Mouse (Mus musculus) adrenal gland, postnatal 4 days (tissue): ENCODE measurements around the gene Olfr275. TPM values are rescaled to one million over a fixed set of nuclear protein-coding genes. Genes with fewer than 3 reads are reported as not detected.
"Not testable (repeated sequence)": the region's sequence is repeated elsewhere in the genome, so short reads cannot be mapped to it uniquely, and the experiment has no call there.

ENCODE experiments used
- DNase-seq, 2 experiments: peaks; one replicate each; pipeline ENCODE4 v3.0.0; 2021 to 2022; ENCODE audit warnings: low spot score in 2 of 2, mixed read lengths in 2 of 2
- long read RNA-seq, 2 experiments: library from polyadenylated mRNA; stranded (forward); transcript quantifications; one replicate each; pipeline ENCODE4 v2.0.0; 2021
- total RNA-seq, 2 experiments: library from RNA; stranded (reverse); gene quantifications; 2 replicates each; pipeline ENCODE4 v1.2.3; 2021

The Olfr275 gene
- not detected for total RNA-seq
- long read RNA-seq, experiment 1: 0 reads
- long read RNA-seq, experiment 2: 0 reads

DNA sequence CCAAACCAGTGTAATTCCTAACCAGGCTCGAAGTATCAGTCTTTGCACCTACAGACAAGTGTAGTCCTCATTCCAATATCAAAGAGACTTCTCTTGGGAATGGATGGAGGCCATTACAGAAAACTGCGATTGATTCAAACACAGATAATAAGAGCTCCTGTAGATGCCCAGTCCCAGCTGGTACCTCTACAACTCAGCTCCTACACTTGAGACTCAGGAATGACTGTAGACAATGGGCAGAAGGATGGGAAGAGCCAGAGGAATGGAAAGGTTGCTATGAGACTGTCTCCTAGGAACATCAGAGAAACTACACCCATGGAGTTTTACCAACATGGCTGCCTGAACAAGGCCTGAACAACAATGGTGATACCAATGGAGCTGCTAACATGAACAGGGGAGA is at the start of gene Olfr275:
Gene Olfr275, plus strand, starts transcription at position 301 of the 400 bp plus-strand sequence.
- DNase-seq: no peak

DNA sequence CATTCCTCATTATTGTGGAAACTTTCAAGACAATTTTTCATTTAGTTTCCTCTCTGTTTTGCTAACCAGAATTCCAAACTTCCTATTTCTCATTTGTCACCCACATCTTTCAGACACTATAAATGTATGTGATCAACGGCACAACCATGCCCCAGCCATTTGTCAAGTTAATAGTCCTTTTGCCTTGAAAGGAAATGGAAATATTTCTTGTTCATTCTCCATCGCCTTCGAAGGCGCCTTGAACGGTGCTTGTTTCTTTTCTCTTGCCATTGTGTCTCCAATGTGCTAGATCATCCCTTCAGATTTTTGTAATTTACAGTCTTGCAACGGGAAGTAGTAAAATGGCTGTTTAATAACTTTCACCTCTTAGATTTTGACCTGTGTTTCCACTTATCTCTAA is 48.8 kb upstream of the Olfr275 start:
- no peak for DNase-seq

DNA sequence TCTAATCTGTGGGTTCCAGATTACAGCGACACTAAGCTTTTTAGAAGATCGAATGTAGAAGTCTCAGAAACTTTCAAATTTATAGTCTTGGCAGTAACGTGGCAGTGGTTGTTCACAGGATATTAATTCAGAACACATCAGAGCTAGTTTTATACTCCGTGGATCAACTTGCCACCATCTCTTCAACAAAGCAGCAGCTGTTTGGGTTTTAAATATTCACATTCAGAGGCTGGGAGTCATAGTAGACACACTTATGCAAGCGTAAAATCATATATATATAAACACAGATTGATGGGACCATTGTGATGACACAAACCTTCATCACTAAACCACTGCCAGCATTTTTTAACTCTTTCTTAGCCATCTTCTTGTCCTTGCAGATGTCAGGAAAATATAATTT is 42.2 kb upstream of the Olfr275 start:
- no peak for DNase-seq

DNA sequence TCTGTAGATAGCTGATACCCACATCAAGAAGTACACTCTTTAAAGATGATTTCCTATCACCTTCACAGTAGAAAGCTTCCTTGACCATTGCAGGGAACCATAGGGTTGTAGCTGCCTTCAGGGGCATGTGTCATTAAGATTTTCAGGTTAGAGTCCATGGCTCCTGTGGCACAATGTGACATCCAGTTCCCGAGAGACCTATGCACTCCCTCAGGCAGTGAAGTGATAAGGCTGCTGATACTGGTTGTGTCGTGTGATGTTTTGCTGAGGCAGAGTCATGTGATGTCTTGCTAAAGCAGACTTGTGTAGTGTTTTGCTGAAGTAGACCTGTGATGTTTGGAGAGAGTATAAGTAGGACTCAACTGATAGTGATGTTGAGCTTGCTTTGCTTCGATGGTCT is 14.4 kb upstream of the Olfr275 start:
- no peak for DNase-seq

DNA sequence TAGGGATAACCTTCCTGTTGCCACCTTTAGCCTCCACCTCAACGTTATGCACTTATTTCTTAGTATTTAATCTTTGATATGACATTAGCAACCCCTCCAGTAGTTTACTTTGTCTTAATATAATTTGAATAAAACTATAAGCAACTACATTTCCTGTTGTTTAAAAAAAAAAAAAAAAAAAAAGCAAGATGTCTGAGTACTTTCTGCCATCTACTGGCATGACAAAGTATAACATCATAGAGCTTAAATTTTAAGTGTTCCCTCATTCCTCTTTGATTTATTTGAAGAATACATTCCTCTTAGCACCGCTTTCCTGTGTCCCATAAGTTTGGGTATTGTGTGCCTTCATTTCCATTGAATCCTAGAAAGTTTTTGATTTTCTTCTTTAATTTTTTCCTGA is 2.5 kb upstream of the Olfr275 start:
- no peak for DNase-seq

DNA sequence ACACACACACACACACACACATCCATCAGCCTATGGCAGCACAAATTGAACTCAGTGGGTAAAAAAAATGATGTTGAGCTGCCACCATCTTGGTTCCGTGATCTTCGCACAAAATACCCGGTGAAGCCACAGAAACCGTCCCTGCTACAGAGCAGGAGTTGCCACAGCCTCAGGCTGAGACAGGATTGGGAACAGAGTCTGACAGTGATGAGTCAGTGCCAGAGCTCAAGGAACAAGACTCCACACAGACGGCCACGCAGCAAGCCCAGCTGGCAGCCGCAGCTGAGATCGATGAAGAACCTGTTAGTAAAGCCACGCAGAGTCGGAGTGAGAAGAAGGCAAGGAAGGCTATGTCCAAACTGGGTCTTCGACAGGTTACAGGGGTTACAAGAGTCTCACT is 7.0 kb downstream of the Olfr275 start:
- no peak for DNase-seq

DNA sequence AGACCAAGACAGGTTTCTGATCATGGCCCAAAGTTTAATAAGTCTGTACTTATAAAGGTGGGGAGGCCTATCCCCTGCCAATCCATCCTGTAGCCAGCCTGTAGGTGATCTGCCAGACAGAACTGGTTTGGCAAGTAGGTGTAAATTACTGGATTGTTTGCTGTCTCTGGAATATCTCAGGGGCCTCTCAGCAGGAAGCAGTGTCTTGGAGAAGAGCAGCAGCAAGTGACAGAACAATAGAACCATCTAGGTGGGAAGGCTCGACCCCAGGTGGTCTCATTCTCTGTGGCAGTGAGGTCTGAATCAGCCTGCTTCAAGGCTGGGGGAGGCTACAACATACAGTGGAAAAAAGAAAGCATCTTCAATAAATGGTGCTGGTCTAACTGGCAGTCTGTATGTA is 31.0 kb downstream of the Olfr275 start:
- DNase-seq: not testable (repeated sequence)

DNA sequence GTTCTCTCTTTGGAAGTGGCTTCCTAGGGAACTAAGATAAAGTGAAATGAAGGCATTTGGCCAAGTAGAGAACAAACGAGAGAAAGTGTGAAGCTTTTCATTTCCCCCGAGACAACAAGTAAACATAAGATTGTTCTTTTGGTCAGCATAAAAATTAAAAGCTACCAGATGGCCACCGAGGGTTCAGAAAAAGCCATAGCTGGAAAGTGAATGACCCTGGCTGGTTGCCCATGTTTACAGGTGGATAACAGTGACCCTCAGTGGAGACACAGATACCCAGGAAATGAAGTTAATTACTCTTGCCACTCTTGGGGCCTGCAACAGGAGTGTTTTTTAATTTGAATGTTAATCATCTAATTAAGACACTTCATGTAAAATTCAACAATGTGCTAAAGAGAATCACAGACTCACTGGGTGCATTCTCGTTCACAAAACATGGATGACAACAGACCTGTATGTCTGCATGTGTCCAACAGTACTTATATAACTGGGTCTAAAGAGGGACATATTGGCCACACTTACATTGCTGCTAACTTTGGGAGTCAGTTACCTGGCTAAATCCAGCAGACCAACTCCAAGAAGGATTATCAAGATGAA is 34.7 kb downstream of the Olfr275 start:
- DNase-seq: no peak

DNA sequence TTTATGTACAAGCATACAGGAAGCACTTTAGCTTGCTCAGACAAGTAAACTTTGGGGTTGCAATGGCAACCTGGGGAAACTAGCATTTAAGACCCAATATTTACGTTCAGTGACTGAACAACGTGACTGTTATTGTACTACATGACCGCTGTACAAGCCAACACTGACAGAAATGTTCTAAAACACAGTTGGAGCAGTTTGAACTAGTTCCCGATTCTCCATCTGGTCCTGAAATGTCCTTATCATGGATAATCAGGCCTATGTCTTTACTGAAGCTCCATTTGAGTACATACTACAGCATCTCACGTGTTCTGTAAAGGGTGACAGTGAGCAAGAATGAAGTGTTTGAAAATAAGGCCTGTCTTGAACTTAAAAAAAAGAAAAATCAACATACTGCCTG is 35.3 kb downstream of the Olfr275 start:
- no peak for DNase-seq

DNA sequence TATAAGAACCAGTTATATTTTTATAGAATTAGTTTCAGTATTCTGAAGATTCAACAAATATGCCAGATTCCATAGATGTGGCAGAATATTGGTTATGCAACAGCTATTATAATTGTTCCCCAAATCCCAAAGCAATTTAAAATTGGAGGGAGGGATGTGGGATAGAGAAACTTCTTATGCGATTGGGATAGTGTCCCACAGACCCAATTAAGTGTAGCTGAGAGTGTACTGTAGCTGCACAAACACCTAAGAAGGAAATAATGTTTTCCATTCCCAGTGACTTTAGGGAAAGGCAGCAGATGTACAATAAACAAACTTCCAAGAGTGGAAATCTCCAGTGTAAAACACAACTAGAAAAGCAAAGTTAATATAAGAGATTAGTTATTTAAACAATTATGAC is 44.7 kb downstream of the Olfr275 start, which contains the start of gene Olfr273:
Gene Olfr273, minus strand, starts transcription at position 101 of the 400 bp plus-strand sequence.
- no peak for DNase-seq

DNA sequence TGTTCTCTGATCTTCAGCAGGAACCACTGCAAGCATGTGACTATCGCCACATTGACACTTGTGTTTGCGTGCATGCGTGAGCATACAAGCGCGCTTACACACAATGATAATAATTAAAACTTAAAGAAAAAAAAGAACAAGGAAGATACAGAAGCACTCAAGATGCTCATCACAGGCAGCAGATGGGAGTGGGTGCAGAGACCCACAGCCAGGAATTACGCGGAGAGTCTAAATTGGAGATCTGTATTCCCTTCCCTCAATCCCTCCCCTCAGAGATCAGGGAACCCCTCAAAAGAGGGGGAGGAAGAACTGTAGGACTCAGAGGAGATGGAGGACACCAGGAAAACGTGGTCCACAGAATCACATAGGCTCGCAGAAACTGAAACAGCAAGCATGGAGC is 49.8 kb downstream of the Olfr275 start:
- no peak for DNase-seq

Other genes with a start within 250 kb of the Olfr275 start
- not detected for gene Toporsl, start 218.3 kb upstream of the Olfr275 start, total RNA-seq
- not detected for gene Olfr273, start 44.6 kb downstream of the Olfr275 start, total RNA-seq
- gene Olfr272, start 104.6 kb downstream of the Olfr275 start, total RNA-seq: not detected
- gene Olfr270, start 149.9 kb downstream of the Olfr275 start, total RNA-seq: not detected
- gene Nipsnap3a, start 174.7 kb downstream of the Olfr275 start, total RNA-seq: not detected
- 10 to 100 TPM; 43.3 to 45.0 TPM for gene Nipsnap3b, start 197.3 kb downstream of the Olfr275 start, total RNA-seq